Comparison of ENCODE assay signal across 8 mouse cellular contexts in the genomic region with DNA sequence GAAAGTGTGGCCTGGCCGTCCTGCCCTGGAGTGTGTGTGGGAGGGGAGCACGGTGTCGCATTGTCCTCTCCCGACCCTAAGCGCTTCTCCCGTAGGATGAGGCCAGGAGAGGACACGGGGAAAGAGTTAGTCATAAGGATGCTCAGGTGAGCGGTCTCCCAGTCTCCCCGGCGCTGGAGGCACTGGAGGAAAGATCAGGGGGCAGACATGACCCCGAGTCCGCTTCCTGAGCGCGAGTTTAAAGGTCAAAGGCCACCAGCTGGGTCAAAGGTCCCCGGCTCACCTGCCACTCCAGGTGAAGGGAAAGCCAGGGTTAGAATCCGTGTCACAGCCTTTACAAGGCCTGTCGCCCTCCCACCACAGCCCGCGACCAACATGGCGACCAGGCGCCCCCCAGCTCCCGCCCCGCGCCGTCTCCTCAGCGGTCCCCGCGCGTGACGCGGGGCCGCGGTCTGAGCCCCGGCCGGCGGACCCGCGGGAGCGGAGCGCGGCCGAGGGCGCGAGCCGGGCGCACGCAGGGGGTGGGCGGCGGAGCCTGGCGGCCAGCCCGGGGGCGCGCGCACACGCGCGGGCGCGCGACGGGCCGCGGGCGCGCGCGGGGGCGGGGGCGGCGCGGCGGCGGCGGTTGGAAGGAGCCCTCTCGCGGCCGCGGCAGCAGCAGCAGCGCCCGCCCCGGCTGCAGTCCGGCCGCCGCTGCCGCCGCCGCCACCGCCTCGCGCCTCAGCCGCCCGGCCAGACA. TPM values are rescaled to one million over a fixed set of nuclear protein-coding genes. Genes with fewer than 3 reads are reported as not detected.
DNase-seq lines count a peak whose midpoint lies in the region; ATAC-seq and TF ChIP-seq lines count a peak whose summit lies in the region.

A gene (plus strand): TSS at position 594 of the 739 bp plus-strand sequence.

- TF ChIP-seq POLR2A in liver, adult 2 months (IDR thresholded peaks at IDR 0.05; ENCODE audit: extremely low read depth, insufficient read depth, low read length) = no peak

- H3K9ac ChIP-seq in embryonic facial prominence, embryonic 12.5 days = peak within 1 kb of the TSS; percentile 77
- peak within 1 kb of the TSS; percentile 85 for H3K9ac ChIP-seq in liver, adult 2 months (ENCODE audit: low read depth, low read length)

- TF ChIP-seq CTCF in liver, adult 2 months (IDR thresholded peaks at IDR 0.05; ENCODE audit: low read depth, low read length) = peak; percentile 9; the same call in 1 of the 2 replicates

- H3K4me3 ChIP-seq in embryonic facial prominence, embryonic 12.5 days = peak within 1 kb of the TSS; percentile 71
- H3K4me3 ChIP-seq in liver, adult 2 months (ENCODE audit: insufficient read depth, low read depth, low read length) = peak within 1 kb of the TSS; percentile 100

- H3K36me3 ChIP-seq in embryonic facial prominence, embryonic 12.5 days = no peaks in the 10 kb centered on the region
- no peaks in the 10 kb centered on the region for H3K36me3 ChIP-seq in liver, adult 2 months (ENCODE audit: control insufficient read depth, insufficient read depth, low read length)
- no peaks in the 10 kb centered on the region for H3K36me3 ChIP-seq in splenic B cell, adult 2 months (ENCODE audit: control insufficient read depth, insufficient read depth, low read length, poor library complexity, severe bottlenecking)

- DNase-seq in 3134 (ENCODE audit: extremely low read depth, insufficient read length, low spot score) = peak; percentile 55
- DNase-seq in adrenal gland, adult 8-10 months = peak; percentile 42
- DNase-seq in heart, adult 8-10 months (ENCODE audit: low spot score) = peak; percentile 55
- peak; percentile 56 to 69 for DNase-seq in kidney, adult 8-10 months
- peak; percentile 81 for DNase-seq in liver, adult 2 months (ENCODE audit: extremely low read depth, low read depth, low spot score)
- peak; percentile 52 for DNase-seq in splenic B cell, adult 2 months (ENCODE audit: low read depth, low spot score)

- H3K79me2 ChIP-seq in liver, adult 2 months (ENCODE audit: control insufficient read depth, insufficient read depth, low read length) = peaks cover 7% of the 10 kb centered on the region

- peak; percentile 82 for ATAC-seq in embryonic facial prominence, embryonic 12.5 days (ENCODE audit: insufficient number of reproducible peaks, insufficient read depth, low FRiP score, low TSS enrichment)
- ATAC-seq in monocyte, adult 5-6 weeks (replicated peaks; ENCODE audit: insufficient number of reproducible peaks, low FRiP score, low TSS enrichment, poor library complexity, severe bottlenecking) = peak; percentile 62

- H3K4me1 ChIP-seq in embryonic facial prominence, embryonic 12.5 days = peaks cover 3% of the 10 kb centered on the region; the same call in 1 of the 2 replicates
- peaks cover 2% of the 10 kb centered on the region; the same call in 1 of the 2 replicates for H3K4me1 ChIP-seq in liver, adult 2 months (ENCODE audit: control insufficient read depth, insufficient read depth, low read length)

- H3K27ac ChIP-seq in embryonic facial prominence, embryonic 12.5 days = peak within 1 kb of the TSS; percentile 47; the same call in 1 of the 2 replicates
- H3K27ac ChIP-seq in liver, adult 2 months (replicated peaks; ENCODE audit: insufficient read depth, low read depth, low read length) = peak within 1 kb of the TSS; percentile 59

- H3K4me2 ChIP-seq in embryonic facial prominence, embryonic 12.5 days (replicated peaks) = peak within 1 kb of the TSS; percentile 92

- H3K9me3 ChIP-seq in embryonic facial prominence, embryonic 12.5 days = no peaks in the 10 kb centered on the region

- under 1% methylated on average over 76 of the region's 92 CpGs for WGBS in embryonic facial prominence, embryonic 12.5 days
- WGBS in liver, adult 2 months = 17% methylated on average over 90 of the region's 92 CpGs

- H3K27me3 ChIP-seq in embryonic facial prominence, embryonic 12.5 days = peaks cover 4% of the 10 kb centered on the region; the same call in 1 of the 2 replicates
- no peaks in the 10 kb centered on the region for H3K27me3 ChIP-seq in liver, adult 2 months (ENCODE audit: control insufficient read depth, insufficient read depth, low read length)
- peaks cover 6% of the 10 kb centered on the region; the same call in 1 of the 2 replicates for H3K27me3 ChIP-seq in splenic B cell, adult 2 months (ENCODE audit: control insufficient read depth, insufficient read depth, low read length, poor library complexity, severe bottlenecking)

RNA-seq across cellular contexts. Expression of the gene that starts here (rescaled TPM):
- total RNA-seq in adrenal gland, adult 8-10 months (2022) = 1 to 10 TPM; 1.5 to 4.0 (median 2.8) TPM
- 2.8 and 3.8 TPM in 2 replicates for polyA plus RNA-seq in embryonic facial prominence, embryonic 12.5 days (2016; fragmentation: Nextera tagmentation; extraction: Ambion mirVana)
- 1 to 10 TPM; 1.2 to 2.7 (median 2.1) TPM for total RNA-seq in heart, adult 8-10 months (2022)
- total RNA-seq in liver, adult 2 months (2014; rRNA removed) = 1.5 and 1.7 TPM in 2 replicates
- polyA plus RNA-seq in liver, adult 2 months (2012; rRNA removed) = 0.35 and 0.46 TPM in 2 replicates
- 2.9 to 7.4 TPM (median 6.0 TPM) in 3 replicates for total RNA-seq in monocyte, adult 5-6 weeks (2017)

Comparison
In these comparisons a context has a peak if more than half of its experiments do, and no peak if none do; other contexts are left out.
1. Peak in every context shown above with its lines: DNase-seq, ATAC-seq, H3K4me3 ChIP-seq and H3K27ac ChIP-seq.